Mouse (Mus musculus) forebrain, embryonic 11.5 days (tissue): ENCODE measurements at regions not wholly inside any gene's neighbourhood (a gene's known extent, or its start where the extent isn't known, plus 50 kb on each side); places are given as distances from the start of the nearest gene placed in this dataset.

ENCODE experiments used
- ATAC-seq: fragments of 200-750 bp; cut with Nextera tagmentation; replicated peaks from 2 replicates; pipeline ENCODE4 v1.8.0; 2017; ENCODE audit warnings: moderate TSS enrichment; ENCODE audit not compliant: low FRiP score
- DNase-seq: peaks from one replicate; pipeline ENCODE4 v3.0.0-alpha.2; 2017; ENCODE audit warnings: low spot score
- H3K27ac ChIP-seq: fragments of 300-500 bp; sonication (generic); 2 replicates; pipeline ENCODE4 v1.5.1; 2014; ENCODE audit warnings: low read depth, low read length
- H3K27me3 ChIP-seq: fragments of 300-500 bp; sonication (generic); 2 replicates; pipeline ENCODE4 v1.6.1; 2014; ENCODE audit warnings: mild to moderate bottlenecking, low read length, mixed read lengths; ENCODE audit not compliant: control insufficient read depth, insufficient read depth
- H3K36me3 ChIP-seq: fragments of 300-500 bp; sonication (generic); 2 replicates; pipeline ENCODE4 v1.6.1; 2014; ENCODE audit warnings: mild to moderate bottlenecking, low read length, moderate library complexity, mixed read lengths; ENCODE audit not compliant: control insufficient read depth, insufficient read depth
- H3K4me1 ChIP-seq: fragments of 300-500 bp; sonication (generic); replicated peaks from 2 replicates; pipeline ENCODE4 v1.6.1; 2014; ENCODE audit warnings: low read length, mixed read lengths; ENCODE audit not compliant: control insufficient read depth, insufficient read depth
- H3K4me2 ChIP-seq: fragments of 300-500 bp; sonication (generic); 2 replicates; pipeline ENCODE4 v1.6.1; 2014; ENCODE audit warnings: low read depth, mild to moderate bottlenecking, low read length, moderate library complexity, mixed read lengths; ENCODE audit not compliant: severe bottlenecking
- H3K4me3 ChIP-seq: fragments of 300-500 bp; sonication (generic); 2 replicates; pipeline ENCODE4 v1.5.1; 2014; ENCODE audit warnings: low read depth, low read length
- H3K9ac ChIP-seq: fragments of 300-500 bp; sonication (generic); 2 replicates; pipeline ENCODE4 v1.6.1; 2014; ENCODE audit warnings: low read length
- H3K9me3 ChIP-seq: fragments of 300-500 bp; sonication (generic); 2 replicates; pipeline ENCODE4 v1.6.1; 2016; ENCODE audit warnings: low read length, mixed read lengths; ENCODE audit not compliant: control insufficient read depth
- WGBS: fragments of 180-500 bp; shearing (Covaris S2); extraction: QIAGEN DNeasy Blood & Tissue Kit; methylation state at CpG from one replicate; pipeline ENCODE4 v1.1.7; 2014; 5-methylcytosine and 5-hydroxymethylcytosine counted together

GRCm38 (mm10) chr10:83857794-83858442 lies 135.3 kb downstream of the 1500009L16Rik start:
- no peak overlapping the region for H3K4me2 ChIP-seq
- no peaks in the 10 kb centered on the region for H3K36me3 ChIP-seq
- 87% methylated on average over 14 of the region's 14 CpGs for WGBS
- ATAC-seq (no peak), DNase-seq (no peak)
- no peak overlapping the region for H3K9ac ChIP-seq
- H3K27ac ChIP-seq: no peak overlapping the region
- H3K9me3 ChIP-seq: no peaks in the 10 kb centered on the region
- H3K27me3 ChIP-seq: no peaks in the 10 kb centered on the region
- no peak overlapping the region for H3K4me3 ChIP-seq
- no peaks in the 10 kb centered on the region for H3K4me1 ChIP-seq

GRCm38 (mm10) chr10:83858689-83859088 lies 136.0 kb downstream of the 1500009L16Rik start:
- H3K27me3 ChIP-seq: no peaks in the 10 kb centered on the region
- no peaks in the 10 kb centered on the region for H3K36me3 ChIP-seq
- DNase-seq (no peak), ATAC-seq (no peak)
- no peak overlapping the region for H3K4me2 ChIP-seq
- H3K9me3 ChIP-seq: no peaks in the 10 kb centered on the region
- no peak overlapping the region for H3K4me3 ChIP-seq
- WGBS: 60% methylated on average over 6 of the region's 6 CpGs
- H3K9ac ChIP-seq: no peak overlapping the region
- no peak overlapping the region for H3K27ac ChIP-seq
- no peaks in the 10 kb centered on the region for H3K4me1 ChIP-seq

GRCm38 (mm10) chr10:83859633-83860032 lies 137.0 kb downstream of the 1500009L16Rik start:
- H3K27me3 ChIP-seq: no peaks in the 10 kb centered on the region
- no peak overlapping the region for H3K9ac ChIP-seq
- no peak overlapping the region for H3K4me2 ChIP-seq
- ATAC-seq: no peak
- no peak overlapping the region for H3K4me3 ChIP-seq
- no peak overlapping the region for H3K27ac ChIP-seq
- WGBS: 70% methylated on average over 4 of the region's 4 CpGs
- no peaks in the 10 kb centered on the region for H3K4me1 ChIP-seq
- no peaks in the 10 kb centered on the region for H3K36me3 ChIP-seq
- H3K9me3 ChIP-seq: no peaks in the 10 kb centered on the region; the same call in 1 of the 2 replicates
- DNase-seq: no peak

- Histone ChIP-seq H3K9me3 (no peaks in the 10 kb centered on the region; the same call in 1 of the 2 replicates), H3K4me2 (no peak overlapping the region), H3K4me1 (no peaks in the 10 kb centered on the region; the same call in 1 of the 2 replicates), H3K27me3 (no peaks in the 10 kb centered on the region), H3K27ac (no peak overlapping the region), H3K36me3 (no peaks in the 10 kb centered on the region), H3K9ac (no peak overlapping the region), H3K4me3 (no peak overlapping the region)
- no peak for ATAC-seq
- WGBS: 51% methylated on average over 5 of the region's 5 CpGs
- no peak for DNase-seq
Measured at GRCm38 (mm10) chr10:83861574-83862190, 139.0 kb downstream of the 1500009L16Rik start.

- no peak overlapping the region for H3K4me3 ChIP-seq
- H3K9ac ChIP-seq: no peak overlapping the region
- WGBS: 92% methylated on average over 8 of the region's 8 CpGs
- no peaks in the 10 kb centered on the region; the same call in 1 of the 2 replicates for H3K9me3 ChIP-seq
- ATAC-seq (no peak), DNase-seq (no peak)
- no peak overlapping the region for H3K4me2 ChIP-seq
- H3K36me3 ChIP-seq: no peaks in the 10 kb centered on the region
- no peak overlapping the region for H3K27ac ChIP-seq
- H3K27me3 ChIP-seq: no peaks in the 10 kb centered on the region
- no peaks in the 10 kb centered on the region; the same call in 1 of the 2 replicates for H3K4me1 ChIP-seq
Measured at GRCm38 (mm10) chr10:83864591-83864990, 141.9 kb downstream of the 1500009L16Rik start.

GRCm38 (mm10) chr10:83865929-83866328 lies 143.3 kb downstream of the 1500009L16Rik start:
- no peaks in the 10 kb centered on the region for H3K27me3 ChIP-seq
- no peak for DNase-seq
- no peaks in the 10 kb centered on the region; the same call in 1 of the 2 replicates for H3K9me3 ChIP-seq
- H3K36me3 ChIP-seq: no peaks in the 10 kb centered on the region
- no peak overlapping the region for H3K4me2 ChIP-seq
- no peak overlapping the region for H3K9ac ChIP-seq
- no peak overlapping the region for H3K27ac ChIP-seq
- 38% methylated on average over 5 of the region's 5 CpGs for WGBS
- H3K4me1 ChIP-seq: no peaks in the 10 kb centered on the region; the same call in 1 of the 2 replicates
- ATAC-seq: no peak
- H3K4me3 ChIP-seq: no peak overlapping the region

- Histone ChIP-seq H3K27me3 (no peaks in the 10 kb centered on the region), H3K9ac (no peak overlapping the region), H3K4me3 (no peak overlapping the region), H3K27ac (no peak overlapping the region), H3K4me1 (no peaks in the 10 kb centered on the region), H3K9me3 (no peaks in the 10 kb centered on the region), H3K36me3 (no peaks in the 10 kb centered on the region), H3K4me2 (no peak overlapping the region)
- WGBS: 68% methylated on average over 4 of the region's 4 CpGs
- DNase-seq (no peak), ATAC-seq (no peak)
Measured at GRCm38 (mm10) chr10:83871736-83872400, 149.2 kb downstream of the 1500009L16Rik start.

GRCm38 (mm10) chr10:83878745-83879144 lies 156.1 kb downstream of the 1500009L16Rik start:
- no peak overlapping the region for H3K4me3 ChIP-seq
- no peaks in the 10 kb centered on the region for H3K36me3 ChIP-seq
- no peaks in the 10 kb centered on the region for H3K27me3 ChIP-seq
- no peak overlapping the region for H3K27ac ChIP-seq
- 95% methylated on average over 2 of the region's 2 CpGs for WGBS
- H3K4me1 ChIP-seq: no peaks in the 10 kb centered on the region
- H3K9me3 ChIP-seq: no peaks in the 10 kb centered on the region
- no peak overlapping the region for H3K9ac ChIP-seq
- no peak for DNase-seq
- ATAC-seq: no peak
- no peak overlapping the region for H3K4me2 ChIP-seq
